Mouse (Mus musculus) B cell, adult 2 months (primary cell): ENCODE results near the gene Lrpap1.

Experiments
- DNase-seq, 2 experiments: peaks; one replicate each; pipeline ENCODE4 v3.0.0; 2022

Gene Lrpap1

DNA sequence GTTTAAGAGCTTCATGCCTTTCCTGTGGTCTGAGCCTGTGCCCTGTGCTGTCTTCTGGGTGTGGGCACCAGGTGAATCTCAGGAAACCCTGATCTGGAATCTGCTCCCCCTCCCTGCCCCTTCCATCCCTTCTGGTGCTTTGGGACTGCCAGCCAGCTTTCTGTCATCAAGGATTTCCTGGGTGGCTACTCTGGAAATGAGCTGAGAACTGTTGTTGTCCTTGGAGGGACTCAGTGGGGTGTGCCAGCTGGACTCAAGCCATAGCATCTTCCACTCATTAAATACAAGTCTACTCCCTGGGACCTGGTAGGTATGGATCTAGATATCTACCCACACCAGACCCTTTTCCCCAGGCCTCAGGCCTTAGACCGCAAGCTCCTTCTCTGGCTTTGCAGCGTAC is 12.9 kb upstream of the Lrpap1 start:
- DNase-seq, result no peak

DNA sequence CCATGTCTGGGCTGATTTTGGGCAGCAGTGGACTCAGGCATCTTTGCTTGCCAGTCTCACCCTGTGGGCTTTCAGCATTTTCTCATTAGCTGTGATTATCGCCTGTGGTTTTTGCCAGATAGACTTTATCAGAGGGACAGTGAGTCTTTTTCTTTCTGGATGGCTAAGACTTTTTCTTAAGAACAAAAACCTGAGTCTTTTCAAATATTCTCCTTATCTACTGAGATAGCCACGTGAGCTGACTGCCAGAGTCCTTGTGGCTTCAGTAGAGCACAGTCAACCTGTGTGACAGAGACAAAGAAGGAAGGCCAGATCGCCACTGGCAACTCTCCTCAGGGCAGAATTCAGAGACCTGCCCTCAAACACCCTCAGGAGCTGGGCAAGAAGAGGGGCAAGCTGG is 12.1 kb upstream of the Lrpap1 start:
- DNase-seq, result no peak

DNA sequence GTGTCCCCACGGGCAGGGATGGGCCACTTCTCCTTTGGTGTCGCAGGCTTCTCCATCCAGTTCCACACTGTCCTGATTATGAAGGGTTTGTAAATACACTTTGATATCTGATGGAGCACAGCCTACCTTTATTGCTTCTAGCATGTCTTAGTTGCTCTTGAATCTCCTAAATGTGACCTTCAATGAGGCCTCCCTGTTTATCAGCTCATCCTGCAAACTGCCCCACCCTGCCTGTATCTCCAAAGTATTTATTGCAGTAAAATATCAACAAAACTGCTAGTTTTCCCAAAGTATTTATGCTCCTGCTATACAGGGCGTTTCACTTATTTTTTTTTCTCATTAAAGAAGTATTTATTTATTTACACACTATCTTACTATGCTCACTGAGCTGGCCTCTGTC is 10.4 kb upstream of the Lrpap1 start:
- DNase-seq, result no peak

- DNase-seq, result no peak
Measured at GRCm38 (mm10) chr5:35112444-35112843, 6.9 kb upstream of the Lrpap1 start.

GRCm38 (mm10) chr5:35105922-35106298 is 344 bp upstream of the Lrpap1 start:
- DNase-seq, result no peak

GRCm38 (mm10) chr5:35104183-35104959 is 1.2 kb downstream of the Lrpap1 start:
- DNase-seq, result no peak

- no peak for DNase-seq
Measured at GRCm38 (mm10) chr5:35103528-35103927, 2.0 kb downstream of the Lrpap1 start.

- DNase-seq, result no peak
Measured at GRCm38 (mm10) chr5:35103086-35103485, 2.5 kb downstream of the Lrpap1 start.

DNA sequence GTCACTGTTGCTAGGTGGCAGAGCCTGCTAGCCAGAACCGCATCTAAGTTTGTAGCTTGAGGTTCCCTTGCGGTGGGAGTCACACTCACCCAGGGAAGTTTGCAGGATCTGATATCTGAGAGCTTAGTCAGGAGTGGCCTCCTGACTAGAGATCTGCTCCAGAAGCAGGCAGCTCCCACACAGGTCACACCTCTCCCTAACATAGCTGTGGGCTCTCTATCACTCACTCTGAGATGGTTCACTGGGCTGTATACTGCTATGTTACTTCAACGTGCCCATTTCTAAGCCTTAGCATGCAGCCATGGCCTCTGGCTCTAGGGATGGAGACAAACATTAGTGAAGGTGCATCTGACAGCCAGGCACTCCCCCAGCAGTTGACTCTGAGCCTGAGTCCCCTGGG is 13.9 kb downstream of the Lrpap1 start:
- DNase-seq, result no peak

DNA sequence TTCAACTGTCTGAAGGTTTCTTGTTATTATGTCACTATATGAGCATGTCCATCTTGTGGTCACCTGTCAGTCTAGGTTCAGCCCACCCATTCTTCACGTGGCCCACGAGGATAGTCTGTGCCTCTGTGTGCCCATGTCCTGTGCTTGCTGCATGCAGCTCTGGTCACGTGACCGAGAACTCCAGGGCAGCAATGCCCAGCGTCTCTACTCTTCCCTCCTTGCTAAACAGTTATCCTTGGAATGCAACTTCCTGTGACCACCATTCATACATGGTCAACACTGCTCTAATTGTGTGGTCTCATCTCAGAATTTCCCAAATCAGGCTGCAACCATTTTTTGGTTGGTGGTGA is 16.0 kb downstream of the Lrpap1 start:
- no peak for DNase-seq

DNA sequence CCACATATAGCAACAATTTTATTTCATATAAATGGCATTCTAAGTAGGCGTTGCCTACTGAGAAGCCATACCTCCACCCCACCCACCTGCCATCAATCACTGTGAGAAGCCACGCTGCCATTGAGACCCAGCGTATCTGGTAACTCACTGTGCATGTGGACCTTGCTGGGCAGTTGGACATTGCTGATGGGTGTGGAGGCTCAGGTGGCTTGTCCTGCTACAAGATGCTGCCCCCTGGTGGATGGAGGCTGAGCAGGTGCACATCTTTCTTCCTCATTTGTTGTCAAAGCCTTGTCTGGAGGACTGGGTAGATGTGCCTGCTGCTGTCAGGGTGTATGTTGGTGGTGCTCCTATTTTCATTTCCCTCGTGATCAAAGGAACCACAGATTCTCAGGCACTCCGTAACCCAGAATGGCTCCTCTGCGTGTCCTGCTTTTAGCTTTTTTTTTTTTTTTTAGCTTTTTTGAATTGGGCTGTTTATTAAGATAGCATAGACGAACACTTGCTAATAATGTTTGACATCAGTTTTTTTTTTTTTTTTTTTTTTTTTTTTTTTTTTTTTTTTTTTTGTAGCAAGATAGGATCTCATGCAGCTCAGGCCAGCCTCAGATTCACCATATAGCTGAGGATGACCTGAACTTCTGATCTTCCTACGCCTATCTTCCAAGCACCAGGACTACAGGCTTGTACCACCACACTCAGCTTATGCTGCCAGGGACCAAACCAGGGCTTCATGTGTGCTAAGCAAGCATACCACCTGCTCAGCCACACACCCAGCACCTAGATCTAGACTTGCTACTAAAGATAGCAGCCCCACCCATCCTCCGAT is 16.6 kb downstream of the Lrpap1 start:
- peak; percentile 77 to 80 for DNase-seq

- no peak for DNase-seq
Measured at GRCm38 (mm10) chr5:35084913-35085312, 20.7 kb downstream of the Lrpap1 start.

GRCm38 (mm10) chr5:35079101-35079500 is 26.5 kb downstream of the Lrpap1 start:
- no peak for DNase-seq

DNA sequence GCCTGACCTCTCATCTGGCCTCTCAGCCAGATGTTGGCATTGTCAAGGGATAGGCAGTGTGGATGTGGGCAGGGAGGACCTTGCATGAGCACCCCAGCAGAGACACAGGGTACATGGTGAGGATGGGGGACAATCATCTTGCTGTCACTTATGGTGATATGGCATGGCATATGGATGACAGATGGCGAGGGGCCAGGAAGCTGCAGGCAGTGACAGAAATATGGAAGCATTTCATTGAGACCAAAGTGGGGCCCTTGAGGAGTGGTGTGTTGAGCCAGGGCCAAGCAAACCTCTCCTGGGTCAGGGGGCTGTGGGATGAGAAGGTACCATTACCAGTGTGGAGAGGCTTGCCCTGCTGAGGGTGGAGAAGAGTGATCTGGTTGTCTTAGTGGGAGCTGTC is 29.2 kb downstream of the Lrpap1 start:
- no peak for DNase-seq

- no peak for DNase-seq
Measured at GRCm38 (mm10) chr5:35073992-35074391, 31.6 kb downstream of the Lrpap1 start.

- DNase-seq, result no peak
Measured at GRCm38 (mm10) chr5:35073235-35073634, 32.3 kb downstream of the Lrpap1 start.

- DNase-seq, result no peak
Measured at GRCm38 (mm10) chr5:35071855-35072254, 33.7 kb downstream of the Lrpap1 start.

GRCm38 (mm10) chr5:35070953-35071352 is 34.6 kb downstream of the Lrpap1 start:
- no peak for DNase-seq

DNA sequence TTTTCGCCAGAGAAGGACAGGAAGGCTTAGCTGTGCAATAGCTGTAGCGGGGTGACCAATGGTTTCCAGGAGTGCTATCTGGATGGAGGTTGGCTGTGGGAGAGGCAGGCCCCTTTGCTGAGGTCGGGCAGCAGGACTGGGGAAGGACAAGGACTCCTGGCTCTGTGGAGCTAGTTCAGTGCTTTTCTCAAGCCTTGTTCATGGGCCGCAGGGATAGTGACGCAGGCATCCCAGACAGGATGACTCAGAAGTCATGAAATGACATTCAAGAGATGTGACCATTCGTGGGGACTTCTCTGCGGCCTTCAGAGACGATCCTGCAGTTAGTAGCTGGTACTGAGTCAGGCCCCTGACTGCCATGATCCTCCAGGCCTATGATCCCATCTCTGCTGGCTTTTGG is 35.3 kb downstream of the Lrpap1 start:
- no peak for DNase-seq

DNA sequence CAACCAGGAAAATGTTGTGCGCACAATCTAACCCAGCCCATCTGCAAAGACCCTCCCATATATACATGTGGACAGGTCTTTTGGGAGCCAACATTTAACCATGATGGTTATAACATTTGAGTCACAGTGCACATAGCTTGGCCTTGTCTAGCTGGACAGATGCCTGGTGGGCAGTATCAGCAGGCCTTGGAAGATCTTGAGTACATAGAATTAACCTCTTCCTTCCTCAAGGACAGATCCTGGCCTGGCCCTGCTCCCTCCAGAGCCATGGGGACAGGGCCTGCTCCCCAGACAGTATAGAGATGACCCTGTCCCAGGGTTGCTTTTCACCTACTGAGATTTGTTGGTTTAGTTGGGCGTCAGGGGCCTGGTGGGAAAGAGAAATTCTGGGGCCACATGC is 35.7 kb downstream of the Lrpap1 start:
- no peak for DNase-seq

DNA sequence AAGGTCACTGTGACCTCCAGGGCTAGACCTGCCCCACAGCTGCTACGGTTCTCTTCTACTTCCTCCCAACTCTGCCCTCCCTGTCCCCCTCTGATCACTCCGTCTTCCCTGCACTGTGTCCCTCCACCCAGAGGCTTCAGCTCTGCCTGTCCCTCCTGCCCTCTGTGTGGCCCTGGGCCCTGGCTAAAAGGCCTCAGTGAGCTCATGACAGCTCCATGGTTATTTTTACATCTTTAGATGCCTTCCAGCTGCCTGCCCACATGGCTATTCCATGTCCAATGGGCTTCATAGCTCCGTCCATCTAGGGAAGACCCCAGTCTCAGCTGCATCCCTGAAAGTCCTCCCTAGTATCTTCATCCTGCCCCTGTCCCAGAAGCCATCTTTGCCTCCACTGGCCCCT is 45.5 kb downstream of the Lrpap1 start:
- DNase-seq, result no peak

- no peak for DNase-seq
Measured at GRCm38 (mm10) chr5:35058216-35058615, 47.4 kb downstream of the Lrpap1 start.

- no peak for DNase-seq
Measured at GRCm38 (mm10) chr5:35057582-35057981, 48.0 kb downstream of the Lrpap1 start.

- no peak for DNase-seq
Measured at GRCm38 (mm10) chr5:35056604-35057432, 48.7 kb downstream of the Lrpap1 start, which contains the start of gene Dok7. TSS of gene Dok7 (plus strand) at chr5:35056766.
